Mouse (Mus musculus) heart, postnatal 25 days (tissue): ENCODE measurements around the gene Ogfrl1. TPM values are rescaled to one million over a fixed set of nuclear protein-coding genes. Genes with fewer than 3 reads are reported as not detected.

Experiments
- DNase-seq: peaks from one replicate; pipeline ENCODE4 v3.0.0; 2022; ENCODE audit warnings: low spot score
- intact Hi-C: fragments of 180-260 bp; cut with DNase I; formaldehyde crosslinking; loops from one replicate; pipeline ENCODE4 v1.15.1; 2025
- total RNA-seq, 2 experiments: library from RNA; stranded (reverse); gene quantifications; 2 replicates each; pipeline ENCODE4 v1.2.3; 2021

Ogfrl1 gene
- total RNA-seq, 2 experiments from 2014 or later: 15.2 to 17.5 TPM

DNA sequence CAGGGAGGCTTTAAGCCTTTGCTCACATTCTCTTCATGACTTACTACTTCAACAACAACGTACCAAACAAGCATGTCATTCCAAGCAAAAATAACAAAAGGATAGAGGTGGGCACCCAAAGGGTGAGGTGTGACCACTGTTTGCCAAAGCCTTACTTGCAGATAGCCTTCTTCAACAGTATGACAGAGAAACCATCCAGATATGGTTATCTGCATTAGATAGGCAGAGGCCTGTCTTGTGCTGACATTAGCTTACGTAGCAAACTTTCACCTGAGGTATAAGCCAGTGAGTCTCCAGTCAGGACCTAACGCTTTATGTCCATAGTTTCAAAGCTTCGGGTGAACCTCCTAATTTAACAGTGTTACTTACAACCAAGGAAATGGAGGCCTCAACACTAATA, 23.4 kb downstream of the Ogfrl1 start:
- DNase-seq: no peak
- intact Hi-C loops: no loop called here

DNA sequence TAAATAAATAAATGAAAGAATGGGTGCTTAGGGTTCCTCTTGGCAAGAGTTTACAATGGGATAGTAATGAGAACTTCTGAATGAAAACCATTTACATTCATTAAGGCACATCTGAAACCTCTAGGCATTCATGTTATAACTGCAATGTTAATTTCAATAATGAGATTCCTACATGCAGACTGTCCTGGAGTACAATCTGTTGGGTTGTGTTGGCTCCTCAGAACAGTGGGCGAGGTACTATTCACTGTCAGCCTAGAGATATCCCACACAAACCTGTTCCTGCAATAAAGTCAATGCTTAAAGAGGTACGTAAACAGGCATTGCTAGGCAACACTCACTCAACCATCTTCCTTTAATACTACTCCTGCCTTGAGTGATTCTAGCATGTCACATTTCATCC, 32.0 kb downstream of the Ogfrl1 start:
- intact Hi-C loops: no loop called here
- DNase-seq: no peak

DNA sequence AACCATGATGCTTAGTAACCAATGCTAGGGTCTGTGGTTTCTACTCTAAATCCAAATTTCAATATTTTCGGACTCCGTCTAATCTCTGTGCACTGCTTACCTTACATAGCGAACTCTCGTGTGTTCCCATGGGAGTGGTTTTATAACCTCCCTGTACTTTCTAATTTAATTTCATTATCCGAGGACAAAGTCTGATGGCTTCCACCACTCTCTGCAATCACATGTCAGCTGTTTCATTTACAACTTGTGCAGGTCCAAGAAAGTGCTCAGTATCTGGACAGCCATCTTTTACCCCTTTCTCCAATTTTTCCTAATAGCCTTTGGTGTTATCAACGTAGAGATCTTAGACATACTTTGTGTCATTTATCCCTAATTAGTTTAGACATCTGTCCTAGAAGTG, 44.7 kb downstream of the Ogfrl1 start:
- no peak for DNase-seq
- intact Hi-C loops: no loop called here

DNA sequence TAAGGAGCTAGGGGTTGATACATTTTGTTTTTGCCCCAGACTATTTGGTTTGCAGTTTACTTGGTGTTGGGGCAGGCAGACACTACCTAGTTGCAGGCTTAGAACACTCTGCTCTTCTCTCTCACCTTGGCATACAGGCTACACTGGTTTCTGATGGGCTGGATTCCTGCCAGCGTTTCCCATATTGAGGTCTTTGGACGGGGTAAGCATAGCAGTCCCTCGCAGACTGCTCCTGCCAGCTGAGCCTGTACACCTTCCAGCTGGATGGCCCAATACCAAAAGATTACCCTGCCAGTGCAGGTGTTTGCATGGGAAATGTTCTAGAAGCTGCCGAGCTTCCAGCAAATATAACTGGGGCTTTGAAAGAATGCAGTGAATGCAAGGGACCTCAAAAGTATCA, 45.8 kb downstream of the Ogfrl1 start:
- DNase-seq: peak; percentile 2
- intact Hi-C loops: no loop called here

DNA sequence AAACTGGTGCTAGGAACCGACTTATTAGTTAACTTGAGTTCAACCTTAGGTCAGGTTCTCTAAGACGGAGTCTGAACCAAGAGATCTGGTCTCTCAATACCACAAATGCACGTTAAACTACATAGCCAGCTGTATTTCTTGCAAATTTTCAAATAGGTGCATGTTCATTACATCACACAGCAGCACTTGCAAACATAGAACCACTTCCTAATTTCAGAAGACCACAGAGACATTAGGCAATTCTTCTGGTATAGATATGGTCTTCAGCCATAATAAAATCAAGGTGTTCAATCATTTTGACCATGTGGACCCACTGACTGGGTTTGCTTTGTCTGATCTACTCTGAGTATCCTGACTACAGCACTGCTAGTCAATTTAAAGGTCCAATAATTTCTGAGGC, 51.9 kb downstream of the Ogfrl1 start:
- no peak for DNase-seq
- intact Hi-C loops: no loop called here

DNA sequence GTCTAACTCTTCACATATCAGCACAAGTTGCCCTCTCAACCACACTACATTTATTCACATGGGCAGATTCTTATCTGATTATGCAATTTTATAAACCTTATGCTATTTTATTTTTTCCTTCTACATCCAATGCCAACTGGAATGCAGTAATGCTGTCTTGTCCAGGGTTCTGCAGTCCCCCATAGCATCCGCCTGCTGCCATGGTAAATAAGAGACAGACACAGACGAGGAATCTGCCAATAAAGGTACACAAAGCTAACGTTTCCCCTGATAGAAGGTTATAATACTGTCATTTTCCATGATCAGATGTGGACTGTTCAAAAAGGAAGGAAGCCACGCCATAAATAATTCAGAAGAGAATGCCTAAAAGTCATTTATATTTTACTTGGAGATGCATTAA, 54.7 kb downstream of the Ogfrl1 start:
- DNase-seq: no peak
- intact Hi-C loops: no loop called here

DNA sequence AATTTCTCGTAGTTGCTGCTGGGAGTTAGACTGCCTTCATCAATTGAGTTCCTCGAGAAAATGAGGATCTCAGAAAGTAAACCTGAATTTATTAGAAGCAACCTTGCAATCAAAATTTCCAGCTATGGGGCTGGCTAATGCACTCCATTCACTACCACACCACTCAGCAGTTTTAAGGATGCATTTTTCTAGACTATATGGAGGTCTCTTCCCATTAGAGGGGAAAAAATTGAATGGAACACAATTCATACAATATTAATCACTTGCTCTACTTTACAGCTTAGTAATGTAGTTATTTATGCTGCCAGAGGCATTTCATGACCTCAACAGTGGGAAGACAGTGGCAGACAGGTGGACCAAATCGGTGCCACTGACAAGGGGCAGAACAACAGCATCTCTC, 55.3 kb downstream of the Ogfrl1 start:
- intact Hi-C loops: no loop called here
- DNase-seq: no peak

DNA sequence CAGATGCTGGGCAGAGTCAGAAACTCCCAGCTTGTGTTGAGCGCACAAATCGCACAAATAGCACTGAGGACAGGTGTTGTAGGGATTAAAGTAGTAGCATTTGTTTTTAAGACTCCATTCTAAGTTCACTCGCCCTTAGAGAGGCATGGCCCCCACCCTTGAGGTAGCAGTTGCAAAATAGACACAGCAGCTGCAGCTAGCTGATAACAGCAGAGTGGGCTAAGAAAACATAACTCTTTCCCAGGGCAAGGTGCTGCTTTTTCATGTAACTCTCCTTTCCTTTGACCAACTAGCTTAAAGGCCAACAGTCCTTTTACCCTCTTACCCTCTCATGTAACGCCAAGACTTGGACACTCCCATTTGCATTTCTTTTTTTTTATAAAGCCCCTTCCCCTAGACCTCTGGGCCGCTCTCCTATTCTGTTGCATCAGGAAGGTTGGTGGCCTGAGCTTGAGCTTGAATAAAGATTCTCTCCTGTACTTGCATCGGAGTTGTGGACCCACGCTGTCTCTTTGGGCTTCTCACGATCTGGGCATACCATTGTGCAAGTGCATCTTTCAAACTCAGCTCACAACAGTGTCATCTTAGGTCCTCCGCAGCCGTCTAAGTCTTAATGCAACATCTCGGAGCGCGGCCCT, 61.7 kb downstream of the Ogfrl1 start:
- intact Hi-C loops: no loop called here
- no peak for DNase-seq

DNA sequence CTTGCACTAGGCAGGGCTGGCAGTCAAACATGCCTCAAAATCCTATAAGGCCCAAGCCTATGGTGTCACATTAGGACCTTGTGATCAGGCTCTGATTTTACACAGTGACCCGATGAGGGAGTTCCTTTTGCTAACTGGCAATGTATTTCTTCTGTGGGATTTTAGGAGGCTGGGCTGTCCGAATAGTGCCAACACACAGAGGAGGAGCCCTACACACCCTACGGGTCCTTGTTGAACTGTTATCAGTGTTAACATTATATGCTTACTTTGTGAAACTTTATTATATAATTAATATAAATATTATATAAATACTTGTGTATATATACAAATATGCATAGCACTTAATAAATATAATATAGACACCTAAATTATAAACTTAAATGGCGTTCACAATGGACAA, 62.5 kb downstream of the Ogfrl1 start:
- no peak for DNase-seq
- intact Hi-C loops: no loop called here

DNA sequence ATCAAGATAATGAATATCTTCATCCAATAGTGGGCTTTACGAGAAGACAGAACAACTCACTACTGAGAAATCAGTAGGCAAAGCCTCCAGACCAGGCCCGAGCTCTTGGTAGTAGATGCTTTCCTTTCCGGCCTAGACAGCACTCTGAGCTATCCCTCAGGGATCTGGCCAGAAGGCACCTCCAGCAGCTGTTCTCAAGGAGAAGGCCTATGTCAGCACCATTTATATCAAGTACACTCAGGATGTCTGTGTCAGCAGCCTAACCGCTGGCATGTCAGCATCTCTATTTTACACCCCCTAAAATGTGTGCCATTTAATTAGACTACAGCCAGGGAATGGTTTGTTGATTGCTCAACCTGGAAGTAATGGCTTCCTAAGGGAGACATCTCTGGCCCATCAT, 65.4 kb downstream of the Ogfrl1 start:
- DNase-seq: no peak
- intact Hi-C loops: no loop called here

DNA sequence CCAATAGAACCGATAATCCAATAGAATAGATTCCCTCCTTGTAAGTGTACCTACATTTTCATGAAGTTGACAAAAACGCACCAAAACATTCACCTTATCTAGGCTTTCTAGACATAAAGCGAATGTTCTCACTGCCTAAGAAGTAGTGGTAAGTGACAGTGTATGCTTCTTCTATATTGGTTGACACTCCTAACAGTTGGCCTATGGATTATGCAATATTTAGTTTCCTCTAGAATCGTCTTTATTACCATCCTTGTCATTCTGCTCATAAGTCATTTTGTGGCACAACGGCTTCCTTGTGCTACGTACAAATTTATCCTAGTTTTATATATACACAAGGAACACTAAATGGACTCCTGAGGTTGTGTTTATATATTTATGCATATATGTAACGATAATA, 72.4 kb downstream of the Ogfrl1 start:
- intact Hi-C loops: loop anchor here (2.0 kb wide), 1 partner anchor 468 kb away; no protein-coding TSS in a partner anchor

DNA sequence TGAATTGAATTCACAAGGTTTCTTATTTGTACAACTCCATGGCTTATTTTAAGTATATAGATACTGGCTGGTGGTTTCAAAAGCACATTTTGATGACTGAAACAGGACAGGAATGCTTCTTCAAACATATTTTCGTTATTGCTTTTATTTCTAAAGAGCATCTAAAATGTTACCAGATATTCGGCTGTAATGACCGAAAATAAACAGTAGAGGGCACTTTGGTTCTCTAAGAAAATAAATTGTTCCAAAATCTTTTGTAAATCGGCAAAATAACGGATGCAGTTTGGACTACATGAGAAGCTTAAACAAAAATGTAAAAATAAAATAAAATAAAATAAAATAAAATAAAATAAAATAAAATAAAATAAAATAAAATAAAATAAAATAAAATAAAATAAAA, 73.3 kb downstream of the Ogfrl1 start:
- no peak for DNase-seq
- intact Hi-C loops: loop anchor here (1.0 to 5.0 kb wide), 3 partner anchors 37 to 469 kb away; no protein-coding TSS in a partner anchor

More for the DNA sequence above, 72.4 kb downstream of the Ogfrl1 start:
- no peak for DNase-seq

DNA sequence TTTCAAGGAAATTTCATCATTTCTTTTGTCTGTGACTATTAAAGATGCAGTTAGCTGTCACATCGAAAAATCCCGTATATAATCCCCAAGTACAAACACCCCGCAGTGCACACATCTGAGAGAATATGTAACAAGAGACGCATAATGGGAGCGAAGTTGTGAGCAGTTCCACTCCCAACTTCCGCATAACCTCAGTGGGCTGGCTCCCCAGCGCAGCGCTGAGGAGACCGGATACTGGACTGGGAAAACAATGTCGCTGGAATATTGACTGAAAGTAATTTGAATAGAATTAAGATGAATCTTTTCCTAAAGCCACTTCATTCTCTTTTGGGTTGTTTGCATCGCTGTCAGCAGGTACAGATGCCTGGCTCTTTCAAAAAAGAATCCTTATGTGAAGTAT, 74.3 kb downstream of the Ogfrl1 start:
- intact Hi-C loops: loop anchor here (5.0 kb wide), 1 partner anchor 36 kb away; no protein-coding TSS in a partner anchor
- DNase-seq: no peak

DNA sequence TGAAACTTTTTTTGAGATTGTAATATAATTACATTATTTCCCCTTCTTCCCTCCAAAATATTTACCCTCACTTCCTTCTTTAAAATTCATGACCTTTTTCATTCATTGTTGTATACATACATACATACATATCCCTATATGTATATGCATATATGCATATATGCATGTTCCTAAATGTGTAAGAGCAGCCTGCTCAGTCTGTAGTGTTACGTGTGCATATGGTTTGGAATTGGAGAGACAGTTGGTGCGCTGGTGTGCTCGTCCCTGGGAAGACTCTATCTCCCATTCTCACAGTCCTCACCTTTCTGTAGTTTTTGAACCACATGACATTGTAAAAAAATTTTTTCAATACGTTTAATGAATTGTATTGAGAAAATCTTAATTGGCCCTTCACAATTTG, 75.4 kb downstream of the Ogfrl1 start:
- intact Hi-C loops: loop anchor here (5.0 kb wide), 1 partner anchor 35 kb away; no protein-coding TSS in a partner anchor
- DNase-seq: no peak

DNA sequence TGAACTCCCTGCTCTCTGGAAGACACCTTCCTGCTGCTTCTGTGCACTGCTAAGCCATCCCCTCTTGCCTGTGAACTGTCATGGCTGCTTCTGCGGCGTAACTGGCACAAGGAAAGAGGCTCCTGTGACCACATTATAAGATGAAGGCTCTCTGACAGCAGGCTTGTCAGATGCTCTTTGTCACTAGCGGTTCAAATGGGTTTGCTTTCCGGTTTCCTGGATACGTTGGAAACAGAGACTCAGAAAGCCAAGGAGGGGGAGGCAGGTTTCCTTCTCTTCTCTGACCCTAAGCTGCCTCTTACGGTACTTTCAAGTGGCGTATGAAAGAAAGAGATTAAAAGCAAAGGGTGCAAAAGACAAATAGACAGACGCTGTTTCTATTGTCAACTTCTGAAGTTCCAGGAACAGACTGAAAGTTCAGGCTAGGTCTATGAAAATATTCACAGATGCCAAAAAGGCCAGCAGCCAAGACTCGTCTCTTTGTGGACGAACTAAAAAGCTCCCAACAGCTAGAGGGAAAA, 76.2 kb downstream of the Ogfrl1 start:
- peak; percentile 5 for DNase-seq

DNA sequence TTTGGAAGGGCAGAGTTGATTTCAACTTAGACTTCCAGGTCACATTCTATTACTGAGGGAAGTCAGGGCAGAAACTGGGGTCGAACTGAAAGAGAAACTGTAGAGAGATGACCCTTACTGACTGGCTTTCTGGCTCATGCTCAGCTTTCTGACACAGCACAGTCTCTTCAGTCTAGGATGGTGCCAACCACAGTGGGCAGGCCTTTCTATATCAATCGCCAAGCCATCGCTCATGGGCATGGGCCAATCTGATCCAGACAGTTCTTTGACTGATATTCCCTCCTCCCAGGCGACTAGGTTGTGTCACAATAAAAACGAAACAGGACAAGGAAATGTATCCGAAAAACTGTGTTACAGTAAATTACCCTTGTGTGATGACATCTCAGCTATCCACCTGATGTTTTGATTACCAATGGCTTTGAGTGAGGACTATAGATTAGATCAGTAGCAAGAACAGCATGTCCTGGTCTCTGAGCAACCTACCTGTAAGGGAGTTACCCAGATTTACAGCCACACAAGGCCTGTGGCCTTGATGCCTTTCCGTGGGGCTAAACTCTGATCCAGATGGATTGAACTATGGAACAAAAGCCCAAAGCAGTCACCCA, 76.9 kb downstream of the Ogfrl1 start:
- no peak for DNase-seq
- intact Hi-C loops: loop anchor here (5.0 kb wide), 1 partner anchor 33 kb away; no protein-coding TSS in a partner anchor

More for the DNA sequence above, 76.2 kb downstream of the Ogfrl1 start:
- intact Hi-C loops: loop anchor here (5.0 kb wide), 1 partner anchor 34 kb away; no protein-coding TSS in a partner anchor
